Mouse (Mus musculus): ENCODE results near the gene Pja2.

DNA sequence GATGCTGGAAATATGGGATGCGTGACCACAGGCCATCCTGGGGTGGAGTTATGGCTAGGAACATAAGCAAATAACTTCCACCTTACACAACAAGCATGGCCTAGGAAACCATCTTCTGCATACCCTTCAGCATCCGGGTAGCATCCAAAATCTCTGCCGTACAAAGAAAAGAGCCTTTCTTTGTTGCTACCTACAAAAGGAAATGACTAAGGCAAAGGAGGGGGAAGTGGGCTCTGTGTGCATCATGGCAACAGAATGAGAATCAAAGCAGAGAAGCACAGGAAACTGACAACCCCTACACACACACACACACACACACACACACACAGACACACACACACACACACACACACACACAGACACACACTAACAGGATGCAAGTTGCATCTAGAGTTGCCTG, 83.5 kb downstream of the Pja2 start:
- TF ChIP-seq CTCF (IDR thresholded peaks at IDR 0.05; ENCODE audit: borderline replicate concordance, insufficient read depth, low read depth, low read length) (no peak), POLR2A (IDR thresholded peaks at IDR 0.05; ENCODE audit: borderline replicate concordance, insufficient read depth, low read length) (no peak)
